Mouse (Mus musculus): ENCODE measurements around the gene Gimap9.
"Not testable (repeated sequence)": the region's sequence is repeated elsewhere in the genome, so short reads cannot be mapped to it uniquely, and the experiment has no call there.

Gimap9 gene

DNA sequence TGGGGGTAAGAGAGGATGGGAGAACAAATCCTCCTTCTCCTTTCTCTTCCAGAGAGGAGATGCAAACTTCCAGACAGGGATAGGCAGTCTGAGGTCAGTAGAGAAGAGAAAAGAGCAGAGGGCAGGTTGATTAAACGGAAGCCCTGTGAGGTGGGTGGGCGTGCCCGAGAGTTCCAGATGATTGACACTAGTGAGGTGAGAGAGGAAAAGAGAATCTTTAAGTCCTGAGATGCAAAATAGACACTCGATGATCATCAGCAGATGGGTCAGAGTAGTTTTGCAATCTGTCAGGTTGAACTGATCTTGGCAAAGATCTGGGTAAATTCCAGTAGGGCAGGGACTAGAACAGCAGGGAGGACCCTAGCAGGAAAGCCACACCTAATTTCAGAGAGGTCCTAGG is 11.2 kb upstream of the Gimap9 start:
- DNase-seq (ENCODE audit: low read depth, low spot score): no peak

DNA sequence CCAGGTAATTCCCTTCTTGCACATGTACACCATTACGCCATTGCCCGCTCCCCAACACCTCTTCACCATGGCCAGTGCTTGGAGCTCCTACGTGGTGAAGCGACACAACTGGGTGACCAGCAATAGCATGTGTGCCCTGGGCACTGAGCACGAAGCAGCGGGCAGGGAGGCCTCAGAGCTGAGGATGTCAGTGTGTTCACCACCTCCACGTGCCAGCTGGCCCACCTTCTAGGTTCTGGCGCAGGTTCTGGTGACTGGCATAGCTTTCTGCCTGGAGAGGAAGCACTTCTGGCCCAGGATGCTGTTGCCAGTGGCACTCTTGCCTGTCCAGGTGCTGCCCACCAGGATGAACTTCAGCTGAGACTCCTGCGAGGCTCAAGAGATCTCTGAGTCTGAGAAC is 10.5 kb upstream of the Gimap9 start:
- no peak for DNase-seq (ENCODE audit: low read depth, low spot score)

DNA sequence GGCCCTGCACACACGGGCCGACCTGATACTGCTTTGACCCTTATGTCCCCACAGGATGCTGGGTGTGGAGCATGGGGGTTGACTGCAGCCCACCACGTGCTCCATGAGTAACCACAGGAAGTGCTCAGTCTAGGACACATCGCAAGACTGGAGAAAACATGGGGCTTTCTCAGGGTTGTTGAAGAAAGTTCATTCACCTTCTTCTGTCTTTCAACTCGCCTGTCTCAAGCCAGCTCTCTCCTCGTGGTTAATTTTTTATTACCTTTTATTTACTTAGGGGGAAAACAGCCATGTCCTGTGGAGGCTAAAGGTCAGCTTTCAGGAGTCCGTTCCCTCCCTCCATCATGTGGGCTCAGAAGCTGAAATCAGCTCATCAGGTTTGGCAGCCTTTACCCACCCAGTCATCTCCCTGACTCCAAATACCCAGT is 9.8 kb upstream of the Gimap9 start:
- DNase-seq (ENCODE audit: low read depth, low spot score): no peak

DNA sequence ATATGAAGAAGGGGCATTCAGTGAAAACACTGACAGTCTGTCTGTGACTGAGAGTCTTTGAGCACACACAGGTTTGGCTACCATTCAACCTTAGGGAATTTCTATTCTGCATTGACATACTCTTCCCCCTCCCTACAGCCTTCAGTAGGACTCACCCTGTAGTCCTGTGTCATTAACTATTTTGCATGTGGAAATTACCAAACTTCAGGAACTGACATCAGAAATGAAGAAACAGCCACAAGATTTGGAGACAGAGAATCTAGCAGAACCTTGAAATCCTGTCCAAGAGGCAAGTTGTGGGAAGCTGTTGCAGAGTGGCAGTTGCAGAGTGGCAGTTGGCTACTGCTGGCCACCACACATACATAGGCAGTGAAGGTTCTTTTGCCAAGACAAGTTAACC is 7.9 kb upstream of the Gimap9 start:
- DNase-seq (ENCODE audit: low read depth, low spot score): no peak

DNA sequence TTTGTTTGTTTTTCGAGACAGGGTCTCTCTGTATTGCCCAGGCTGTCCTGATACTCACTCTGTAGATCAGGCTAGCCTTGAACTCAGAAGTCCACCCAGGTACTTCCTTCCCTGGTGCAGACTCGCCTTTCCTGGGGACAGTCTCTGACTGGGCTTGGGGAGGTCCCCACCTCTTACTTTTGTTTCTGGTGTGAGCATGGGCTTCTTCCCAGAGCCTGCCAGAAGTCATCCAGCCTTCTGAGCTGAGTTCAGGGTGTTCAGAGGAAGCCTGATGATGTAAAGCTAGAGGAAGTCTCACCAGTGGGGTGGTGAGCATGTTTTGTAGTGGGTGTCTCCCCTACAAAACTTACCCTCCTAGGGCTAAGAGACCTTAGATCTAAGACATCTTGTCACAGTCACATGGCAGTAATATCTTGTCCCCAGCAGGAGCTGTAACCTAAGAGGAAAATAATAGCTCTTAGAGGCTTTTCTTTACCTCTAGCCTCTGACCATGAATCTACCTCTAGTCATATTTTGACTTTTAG is 6.4 kb upstream of the Gimap9 start:
- no peak for DNase-seq (ENCODE audit: low read depth, low spot score)

DNA sequence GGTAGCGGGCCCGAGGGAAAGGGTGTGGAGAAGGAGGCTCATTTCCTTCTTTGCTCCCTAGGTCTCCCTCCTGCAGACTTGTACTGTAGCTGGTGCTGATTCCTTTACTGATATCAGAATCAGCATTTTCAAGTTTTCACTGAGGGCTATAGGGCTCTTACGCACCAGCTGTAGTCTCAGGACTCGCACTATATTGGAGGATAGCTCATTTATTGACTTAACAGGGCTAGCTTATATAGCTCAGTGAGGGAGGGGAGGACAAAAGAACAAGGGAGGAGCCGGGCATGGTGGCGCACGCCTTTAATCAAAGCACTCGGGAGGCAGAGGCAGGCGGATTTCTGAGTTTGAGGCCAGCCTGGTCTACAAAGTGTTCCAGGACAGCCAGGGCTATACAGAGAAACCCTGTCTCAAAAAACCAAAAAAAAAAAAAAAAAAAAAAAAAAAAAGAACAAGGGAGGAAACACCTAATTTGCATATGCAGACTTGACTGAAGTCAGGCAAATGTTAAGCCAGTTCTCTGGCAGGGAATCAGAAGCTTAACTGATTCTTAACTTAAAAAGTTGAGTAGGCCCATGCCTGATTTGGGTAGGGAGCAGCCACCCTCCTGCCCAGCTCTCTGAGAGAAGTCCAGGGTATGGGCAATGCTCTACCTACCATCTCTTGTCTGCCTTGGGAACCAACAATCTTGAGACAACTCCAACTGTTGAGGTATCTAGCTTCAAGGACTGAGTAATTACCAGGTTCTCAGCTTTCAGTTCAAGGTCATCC is 1.5 kb upstream of the Gimap9 start:
- no peak for DNase-seq (ENCODE audit: low read depth, low spot score)

DNA sequence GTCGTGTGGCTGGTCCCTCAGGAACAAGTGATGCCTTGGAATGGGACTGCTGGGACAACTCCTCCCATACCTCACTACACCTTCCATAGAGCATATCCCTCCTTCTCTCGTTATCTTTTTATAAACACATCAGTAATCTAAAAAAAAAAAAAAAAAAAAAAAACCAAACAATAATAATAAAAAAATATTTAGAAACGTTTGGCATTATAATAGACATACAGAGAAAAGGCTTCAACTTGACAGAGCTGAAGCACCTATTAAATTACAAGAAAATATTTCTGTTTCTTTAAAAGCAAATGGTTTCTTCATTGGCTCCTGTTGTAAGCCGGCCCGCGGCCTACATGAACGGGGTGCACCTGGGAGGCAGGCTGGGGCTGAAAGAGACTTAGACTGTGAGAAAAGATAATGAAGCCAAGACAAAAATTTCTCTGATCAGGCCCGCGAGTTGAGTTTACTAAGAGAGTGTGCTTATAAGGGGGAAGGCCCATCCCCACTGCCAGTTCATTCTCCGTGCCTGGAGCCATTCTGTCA is 464 bp upstream of the Gimap9 start:
- DNase-seq (ENCODE audit: low read depth, low spot score): no peak

DNA sequence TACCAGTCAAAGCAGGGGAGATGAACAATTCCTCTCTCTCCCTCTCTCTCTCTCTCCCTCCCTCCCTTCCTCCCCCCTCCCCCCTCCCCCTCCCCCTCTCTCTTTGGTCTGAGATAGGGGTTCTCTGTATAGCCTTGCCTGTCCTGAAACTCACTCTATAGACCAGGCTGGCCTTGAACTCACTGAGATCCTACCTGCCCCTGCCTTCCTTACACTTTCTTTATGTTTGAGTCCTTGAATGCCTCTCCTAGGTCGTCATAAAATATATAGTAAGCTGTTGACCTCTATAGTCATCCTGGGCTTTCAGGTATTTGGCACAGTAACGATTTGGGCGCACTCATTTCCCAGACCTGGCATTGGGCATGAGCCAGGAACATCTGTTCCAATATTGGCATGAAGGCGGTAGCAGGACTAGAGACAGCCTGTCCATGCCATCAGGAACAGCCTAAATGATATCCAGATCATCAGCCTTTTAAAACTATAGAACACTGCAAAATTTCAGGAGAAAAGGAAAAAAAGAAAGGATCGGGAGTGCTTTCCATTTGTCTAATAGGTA is 1.0 kb downstream of the Gimap9 start:
- no peak for DNase-seq (ENCODE audit: low read depth, low spot score)

DNA sequence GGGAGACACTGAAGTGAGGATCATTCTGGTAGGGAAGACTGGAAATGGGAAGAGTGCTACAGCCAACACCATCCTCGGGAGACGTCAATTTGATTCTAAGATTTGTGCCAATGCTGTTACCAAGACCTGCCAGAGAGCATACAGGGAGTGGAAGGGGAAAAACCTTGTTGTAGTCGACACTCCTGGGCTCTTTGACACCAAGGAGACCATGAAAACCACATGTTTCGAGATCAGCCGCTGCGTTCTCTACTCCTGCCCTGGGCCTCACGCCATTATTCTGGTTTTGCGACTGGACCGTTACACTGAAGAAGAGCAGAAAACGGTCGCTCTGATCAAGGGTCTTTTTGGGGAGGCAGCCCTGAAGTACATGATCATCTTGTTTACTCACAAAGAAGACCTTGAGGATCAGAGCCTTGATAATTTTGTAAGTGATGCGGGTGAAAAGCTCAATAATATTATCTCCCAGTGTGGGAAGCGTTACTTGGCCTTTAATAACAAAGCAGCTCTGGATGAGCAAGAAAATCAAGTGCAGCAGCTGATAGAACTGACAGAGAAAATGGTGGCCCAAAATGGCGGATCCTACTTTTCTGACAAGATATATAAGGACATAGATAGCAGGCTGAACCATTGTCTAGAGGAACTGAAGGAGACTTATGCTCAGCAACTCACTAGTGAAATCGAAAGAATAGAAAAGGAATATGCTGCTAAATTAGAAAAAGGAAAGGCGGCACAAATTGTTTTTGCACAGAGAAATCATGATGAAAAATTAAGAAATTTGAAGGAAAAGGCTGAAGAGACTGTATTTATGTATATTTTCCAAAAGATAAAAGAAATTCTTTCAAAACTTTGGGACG is 1.8 kb downstream of the Gimap9 start:
- no peak for DNase-seq (ENCODE audit: low read depth, low spot score)

DNA sequence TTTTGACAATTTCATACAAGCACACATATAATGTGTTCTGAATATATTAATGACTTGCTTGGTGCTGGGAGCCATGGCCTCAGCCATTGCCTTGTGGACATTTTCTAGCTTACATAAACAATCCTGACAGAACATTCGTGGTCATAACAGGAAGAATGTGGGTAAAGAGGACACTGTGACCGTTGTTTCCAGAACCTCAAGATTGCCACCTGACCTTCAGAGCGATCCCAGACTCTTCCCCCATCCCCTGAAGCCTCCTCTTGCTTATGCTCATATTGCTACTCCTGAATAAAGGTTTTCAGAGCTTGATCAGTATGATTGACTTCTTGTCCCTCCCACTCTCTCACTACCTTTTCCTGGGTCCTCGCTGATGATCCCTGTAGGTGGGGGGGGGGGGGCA is 2.5 kb downstream of the Gimap9 start:
- no peak for DNase-seq (ENCODE audit: low read depth, low spot score)

DNA sequence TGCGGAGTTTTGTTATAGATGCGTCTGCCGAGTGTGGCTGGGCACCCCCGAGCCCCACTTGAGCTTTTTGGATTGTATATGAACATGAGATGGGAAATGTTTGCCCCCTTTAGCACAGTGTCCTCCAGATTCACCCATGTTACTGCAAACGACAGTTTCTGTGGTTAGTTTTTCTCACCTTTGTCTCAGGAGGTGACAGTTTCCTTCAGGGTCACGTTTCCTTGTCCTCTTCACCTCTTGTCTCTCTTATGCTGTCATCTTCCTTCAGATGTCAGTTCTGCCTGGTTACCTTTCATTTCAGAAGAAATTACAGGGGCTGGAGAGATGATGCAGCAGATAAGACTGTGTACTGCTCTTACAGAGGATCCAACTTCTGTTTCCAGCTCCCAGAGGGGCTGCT is 3.8 kb downstream of the Gimap9 start:
- DNase-seq (ENCODE audit: low read depth, low spot score): no peak

DNA sequence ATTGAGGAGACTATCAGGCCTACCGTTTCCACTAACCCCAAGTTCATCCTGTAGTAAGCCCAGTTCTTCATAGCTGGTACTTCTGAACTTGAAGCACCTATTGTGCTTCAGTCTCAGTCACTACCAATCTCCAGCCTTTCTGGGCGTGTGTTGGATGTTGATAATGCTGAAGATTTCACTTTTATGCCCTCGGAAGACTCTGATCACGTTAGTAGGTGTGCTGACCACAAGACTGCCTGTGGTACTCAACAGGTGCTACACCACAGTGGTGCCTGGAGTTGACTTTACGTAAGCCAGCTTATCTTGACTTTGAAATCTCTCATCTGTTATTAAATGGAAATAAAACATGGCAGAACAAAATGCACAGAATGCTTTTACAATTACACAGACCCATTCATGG is 4.5 kb downstream of the Gimap9 start:
- DNase-seq (ENCODE audit: low read depth, low spot score): no peak

DNA sequence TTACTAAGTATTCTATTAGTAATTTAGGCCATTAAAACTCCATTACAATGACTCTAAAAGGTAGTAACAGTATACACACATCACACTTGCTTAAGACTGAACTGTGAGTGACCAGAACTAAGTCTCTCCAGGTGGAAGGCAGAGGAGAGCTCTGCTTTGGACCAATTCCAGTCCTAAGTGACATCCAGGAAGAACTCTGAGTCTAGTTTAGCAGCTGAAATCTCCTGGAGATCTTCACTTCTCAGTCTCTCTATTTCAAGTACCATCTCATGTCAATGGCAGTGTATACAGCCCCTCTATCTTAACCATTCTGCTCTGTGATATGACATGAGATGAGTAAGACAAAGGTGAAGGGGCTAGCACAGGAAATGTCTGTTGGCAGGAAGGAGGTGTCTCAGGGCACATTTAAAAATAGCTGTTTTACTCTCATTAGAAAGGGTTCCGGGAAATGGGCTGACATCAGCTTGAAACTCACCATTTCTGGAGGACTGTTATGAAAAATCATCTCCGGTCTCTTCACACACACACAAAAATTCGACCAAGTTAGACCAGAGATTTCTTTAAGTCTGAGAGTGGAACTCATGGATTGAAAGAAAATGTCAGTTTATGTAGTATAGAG is 5.7 kb downstream of the Gimap9 start:
- DNase-seq (ENCODE audit: low read depth, low spot score): no peak

DNA sequence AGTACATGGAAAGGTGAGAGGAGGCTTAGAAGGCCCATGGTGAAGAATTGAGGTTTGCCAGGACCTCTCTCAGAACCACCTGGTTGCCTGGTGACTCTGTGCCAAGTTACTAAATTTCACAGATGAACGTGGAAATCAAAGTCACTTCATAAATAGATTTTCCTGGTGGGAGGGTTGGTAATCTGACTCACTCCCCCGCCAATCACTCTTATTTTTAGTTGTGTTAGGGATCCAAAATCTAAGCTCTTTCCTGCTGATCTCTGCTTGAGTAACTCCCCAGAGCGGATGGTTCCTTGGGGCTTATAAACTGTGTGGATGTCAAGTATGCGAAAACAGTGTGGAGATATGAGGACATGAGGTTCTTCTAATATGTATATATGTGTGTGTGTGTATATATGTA is 6.3 kb downstream of the Gimap9 start:
- DNase-seq (ENCODE audit: low read depth, low spot score): no peak

DNA sequence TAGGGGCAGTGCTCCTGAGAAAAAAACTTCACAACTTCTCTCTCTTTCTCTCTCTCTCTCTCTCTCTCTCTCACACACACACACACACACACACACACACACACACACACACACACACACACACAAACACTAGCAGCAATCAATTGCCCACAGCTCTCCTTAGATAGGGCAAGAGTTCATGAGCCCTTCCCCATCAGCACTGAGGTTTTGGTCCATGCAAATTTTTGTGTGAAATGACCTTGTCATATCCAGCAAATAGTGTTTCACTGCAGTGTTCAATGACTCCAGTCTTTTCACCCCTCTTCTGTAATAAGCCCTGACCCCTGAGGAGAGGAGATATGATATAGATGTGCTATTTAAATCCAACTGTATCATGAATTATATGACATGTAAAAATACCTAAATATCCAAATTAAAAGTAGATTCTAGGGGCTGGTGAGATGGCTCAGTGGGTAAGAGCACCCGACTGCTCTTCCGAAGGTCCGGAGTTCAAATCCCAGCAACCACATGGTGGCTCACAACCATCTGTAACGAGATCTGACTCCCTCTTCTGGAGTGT is 7.4 kb downstream of the Gimap9 start:
- not testable (repeated sequence) for DNase-seq (ENCODE audit: low read depth, low spot score)

DNA sequence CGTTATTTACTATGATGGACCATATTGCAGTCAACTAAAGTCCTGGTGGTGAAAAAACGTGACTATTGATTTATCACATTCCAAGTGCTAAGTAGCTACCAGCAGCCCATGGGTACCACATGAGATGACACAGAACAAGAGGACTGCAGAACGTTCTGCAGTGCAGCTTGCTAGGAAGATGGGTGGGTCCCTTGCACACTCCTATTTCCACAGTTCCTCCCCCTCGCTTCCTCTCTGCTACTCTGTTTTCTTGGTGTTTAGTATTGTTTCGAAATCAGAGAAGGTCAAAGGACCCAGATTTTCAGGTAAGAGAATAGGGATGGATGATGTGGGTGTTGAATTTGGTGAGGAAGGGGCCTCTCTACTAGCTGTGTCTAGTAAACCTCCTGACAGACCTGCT is 8.4 kb downstream of the Gimap9 start, which contains the start of gene Gimap4:
TSS of gene Gimap4 (plus strand) at position 231 of the 400 bp plus-strand sequence.
- no peak for DNase-seq (ENCODE audit: low read depth, low spot score)

DNA sequence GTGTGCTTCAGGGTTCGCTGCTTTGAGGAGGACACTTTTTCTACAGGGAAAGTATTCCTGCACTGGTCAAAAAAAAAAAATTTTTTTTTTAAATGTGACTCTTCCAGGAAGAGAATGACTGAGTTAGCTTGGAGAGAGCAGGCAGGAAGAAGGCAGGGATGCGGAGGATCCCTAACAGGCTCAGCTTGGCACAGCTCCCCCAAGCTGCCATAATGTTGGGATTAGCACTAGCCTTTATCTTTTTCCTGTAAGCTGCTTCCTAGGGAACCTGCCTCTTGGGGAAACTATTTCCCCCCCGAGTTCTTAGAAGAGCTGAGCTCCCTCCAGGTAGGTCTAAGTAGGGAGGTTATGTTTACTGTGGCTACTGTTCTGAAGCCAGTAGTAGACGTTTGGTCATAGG is 8.9 kb downstream of the Gimap9 start:
- DNase-seq (ENCODE audit: low read depth, low spot score): no peak

DNA sequence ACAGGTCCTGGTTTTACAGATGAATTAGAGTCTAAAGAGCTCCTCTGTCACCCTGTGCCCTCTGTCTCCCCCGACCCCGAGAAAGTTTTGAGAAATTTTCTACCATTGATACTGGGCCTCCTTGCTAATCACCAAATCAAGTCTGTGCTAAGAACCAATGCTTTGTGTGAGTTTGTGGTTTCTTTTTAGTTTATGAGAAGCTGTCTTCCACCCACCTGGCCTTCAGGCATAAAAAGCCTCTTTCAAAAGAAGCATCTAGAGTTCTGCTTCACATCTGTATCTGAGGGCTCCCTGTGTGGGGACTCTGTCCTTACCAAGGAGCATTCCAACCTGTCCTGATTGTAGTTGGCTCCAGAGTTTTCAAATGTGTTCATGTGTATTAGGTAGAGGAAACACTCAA is 9.3 kb downstream of the Gimap9 start:
- no peak for DNase-seq (ENCODE audit: low read depth, low spot score)

DNA sequence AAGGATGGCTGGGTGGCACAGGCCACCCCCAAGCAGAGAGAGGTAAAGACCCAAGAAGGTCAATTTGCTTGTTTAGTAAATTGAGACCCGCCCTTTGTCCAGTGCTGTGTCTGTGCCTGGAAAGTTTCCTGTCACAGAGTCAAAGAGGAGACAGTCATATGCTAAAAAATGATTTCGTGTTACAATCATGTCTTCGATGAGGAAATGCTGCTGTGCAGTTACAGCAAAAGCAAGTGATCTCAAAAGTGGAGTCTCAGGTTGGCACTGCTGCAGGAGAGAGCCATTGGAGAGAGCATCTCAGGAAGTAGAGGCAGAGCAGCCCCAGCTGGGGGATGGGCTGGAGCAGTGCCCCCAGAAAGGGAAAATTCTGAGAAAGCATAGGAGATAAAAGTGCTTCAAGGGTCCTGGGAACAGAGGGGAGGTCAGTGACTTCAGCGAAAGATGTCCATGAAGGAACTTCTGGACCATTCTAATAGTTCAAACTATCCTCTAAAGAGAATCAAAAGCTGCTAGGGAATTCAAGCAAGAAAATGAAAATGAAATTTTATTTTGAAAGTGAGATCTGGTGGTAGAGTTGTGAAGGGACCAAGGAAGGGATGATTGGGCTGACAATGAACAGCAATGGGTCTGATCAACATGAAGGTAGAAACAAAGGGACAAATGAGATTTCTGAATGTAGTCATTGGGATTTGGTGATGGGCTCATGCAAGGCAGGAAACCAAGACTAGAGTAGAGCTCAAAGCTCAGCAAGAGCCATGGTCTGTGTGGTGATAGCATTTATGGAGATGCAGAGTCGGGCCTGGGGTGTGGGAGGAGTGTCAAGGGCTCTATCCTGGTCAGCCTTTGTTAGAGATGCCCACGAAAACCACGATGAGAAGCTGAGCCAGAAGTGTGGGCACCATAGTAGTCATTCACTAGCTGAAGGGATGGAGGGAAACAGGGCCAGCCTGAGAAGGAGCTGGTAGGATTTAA is 10.1 kb downstream of the Gimap9 start:
- no peak for DNase-seq (ENCODE audit: low read depth, low spot score)

DNA sequence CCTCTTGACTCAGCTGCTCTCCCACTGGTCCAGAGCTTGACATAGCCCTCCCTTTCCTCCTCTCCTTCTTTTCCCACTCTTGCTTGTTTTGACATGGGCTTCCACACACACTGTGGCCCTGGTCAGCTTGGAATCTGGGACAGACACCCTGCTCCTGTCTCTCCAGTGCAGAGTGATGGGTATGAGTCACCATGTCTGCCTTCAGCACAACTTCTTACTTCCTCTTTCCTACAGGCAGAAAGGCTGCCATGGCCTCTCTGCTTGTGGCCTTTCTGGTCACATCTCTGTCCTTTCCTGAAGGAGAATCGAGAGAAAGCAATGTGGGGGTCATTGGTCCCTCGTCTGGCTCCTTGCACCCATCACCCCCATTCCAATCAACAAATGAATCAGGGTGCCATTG is 11.1 kb downstream of the Gimap9 start:
- DNase-seq (ENCODE audit: low read depth, low spot score): no peak
